Mouse (Mus musculus): ENCODE measurements at regions not wholly inside any gene's neighbourhood (a gene's known extent, or its start where the extent isn't known, plus 50 kb on each side); places are given as distances from the start of the nearest gene placed in this dataset.
A peak's percentile ranks its signal among the peaks of the same experiment; 100 is the strongest.

- DNase-seq (ENCODE audit: low spot score in 2 of 2): no peak
Observed at GRCm38 (mm10) chr2:47053689-47054088, 1760.2 kb upstream of the Acvr2a start.

GRCm38 (mm10) chr2:47074191-47074590 is 1739.7 kb upstream of the Acvr2a start:
- no peak for DNase-seq (ENCODE audit: low spot score in 2 of 2)

- DNase-seq (ENCODE audit: low spot score in 2 of 2): no peak
Observed at GRCm38 (mm10) chr2:47075225-47075624, 1738.7 kb upstream of the Acvr2a start.

- DNase-seq (ENCODE audit: low spot score in 2 of 2): peak in 1 of 2 experiments; percentile 8
Observed at GRCm38 (mm10) chr2:47088635-47089034, 1725.3 kb upstream of the Acvr2a start.

GRCm38 (mm10) chr2:47095993-47096392 is 1717.9 kb upstream of the Acvr2a start:
- DNase-seq (ENCODE audit: low spot score in 2 of 2): no peak

GRCm38 (mm10) chr2:47139435-47139834 is 1674.5 kb upstream of the Acvr2a start:
- no peak for DNase-seq (ENCODE audit: low spot score in 2 of 2)

GRCm38 (mm10) chr2:47184067-47184802 is 1629.7 kb upstream of the Acvr2a start:
- no peak for DNase-seq (ENCODE audit: low spot score in 2 of 2)

Data from frontal cortex, postnatal 10 days (tissue).